Mouse (Mus musculus): Measurements from ENCODE around the gene Ubr1.
"Not testable (repeated sequence)": the region's sequence is repeated elsewhere in the genome, so short reads cannot be mapped to it uniquely, and the experiment has no call there.

Ubr1 gene

GRCm38 (mm10) chr2:120976990-120977925 lies 6.7 kb upstream of the Ubr1 start, which contains the start of gene Tmem62:
TSS of gene Tmem62 (plus strand) at chr2:120977017.
- CTCF ChIA-PET = interaction anchor here (0.7 kb wide), 1 partner anchor 35 kb away, joined by 3 read pairs; no protein-coding TSS in a partner anchor

- CTCF ChIA-PET = no interaction called here
Measured at GRCm38 (mm10) chr2:120976308-120976707, 5.8 kb upstream of the Ubr1 start.

GRCm38 (mm10) chr2:120972964-120973363 lies 2.4 kb upstream of the Ubr1 start:
- CTCF ChIA-PET = no interaction called here

- CTCF ChIA-PET = not testable (repeated sequence)
Measured at GRCm38 (mm10) chr2:120972257-120972656, 1.7 kb upstream of the Ubr1 start.

- CTCF ChIA-PET = no interaction called here
Measured at GRCm38 (mm10) chr2:120971766-120972165, 1.3 kb upstream of the Ubr1 start.

- CTCF ChIA-PET = no interaction called here
Measured at GRCm38 (mm10) chr2:120970045-120970539, 423 bp downstream of the Ubr1 start.

- CTCF ChIA-PET = interaction anchor here (0.5 kb wide), 1 partner anchor 395 kb away, joined by 3 read pairs; no protein-coding TSS in a partner anchor
Measured at GRCm38 (mm10) chr2:120965486-120965885, 5.0 kb downstream of the Ubr1 start.

GRCm38 (mm10) chr2:120963110-120963509 lies 7.4 kb downstream of the Ubr1 start:
- CTCF ChIA-PET = no interaction called here

GRCm38 (mm10) chr2:120960261-120960660 lies 10.3 kb downstream of the Ubr1 start:
- CTCF ChIA-PET = no interaction called here

- CTCF ChIA-PET = interaction anchor here (0.6 kb wide), 1 partner anchor 32 kb away, joined by 6 read pairs; no protein-coding TSS in a partner anchor
Measured at GRCm38 (mm10) chr2:120959827-120960226, 10.7 kb downstream of the Ubr1 start.

- CTCF ChIA-PET = interaction anchor here (0.6 kb wide), 1 partner anchor 32 kb away, joined by 6 read pairs; no protein-coding TSS in a partner anchor
Measured at GRCm38 (mm10) chr2:120959363-120959762, 11.2 kb downstream of the Ubr1 start.

- CTCF ChIA-PET = no interaction called here
Measured at GRCm38 (mm10) chr2:120952176-120952938, 18.2 kb downstream of the Ubr1 start.

- CTCF ChIA-PET = no interaction called here
Measured at GRCm38 (mm10) chr2:120951208-120951607, 19.3 kb downstream of the Ubr1 start.

GRCm38 (mm10) chr2:120933038-120933437 lies 37.5 kb downstream of the Ubr1 start:
- CTCF ChIA-PET = no interaction called here

GRCm38 (mm10) chr2:120909556-120909955 lies 61.0 kb downstream of the Ubr1 start:
- CTCF ChIA-PET = no interaction called here

- CTCF ChIA-PET = no interaction called here
Measured at GRCm38 (mm10) chr2:120896361-120896760, 74.2 kb downstream of the Ubr1 start.

GRCm38 (mm10) chr2:120887601-120888000 lies 82.9 kb downstream of the Ubr1 start:
- CTCF ChIA-PET = no interaction called here

- CTCF ChIA-PET = interaction anchor here (0.5 to 0.6 kb wide), 2 partner anchors 42 to 1755 kb away, joined by 3 to 5 read pairs; no protein-coding TSS in a partner anchor
Measured at GRCm38 (mm10) chr2:120873192-120873591, 97.3 kb downstream of the Ubr1 start.

GRCm38 (mm10) chr2:120871447-120872336 lies 98.8 kb downstream of the Ubr1 start:
- CTCF ChIA-PET = no interaction called here

GRCm38 (mm10) chr2:120867336-120867735 lies 103.2 kb downstream of the Ubr1 start:
- CTCF ChIA-PET = interaction anchor here (0.6 to 1.0 kb wide), 4 partner anchors 12 to 83 kb away, joined by 3 to 5 read pairs (median 4); no protein-coding TSS in a partner anchor

- CTCF ChIA-PET = interaction anchor here (0.6 to 1.0 kb wide), 5 partner anchors 13 to 82 kb away, joined by 3 to 8 read pairs (median 4); no protein-coding TSS in a partner anchor
Measured at GRCm38 (mm10) chr2:120866561-120866960, 104.0 kb downstream of the Ubr1 start.
